Mouse (Mus musculus): ENCODE measurements around the gene Slc22a3.

The Slc22a3 gene

DNA sequence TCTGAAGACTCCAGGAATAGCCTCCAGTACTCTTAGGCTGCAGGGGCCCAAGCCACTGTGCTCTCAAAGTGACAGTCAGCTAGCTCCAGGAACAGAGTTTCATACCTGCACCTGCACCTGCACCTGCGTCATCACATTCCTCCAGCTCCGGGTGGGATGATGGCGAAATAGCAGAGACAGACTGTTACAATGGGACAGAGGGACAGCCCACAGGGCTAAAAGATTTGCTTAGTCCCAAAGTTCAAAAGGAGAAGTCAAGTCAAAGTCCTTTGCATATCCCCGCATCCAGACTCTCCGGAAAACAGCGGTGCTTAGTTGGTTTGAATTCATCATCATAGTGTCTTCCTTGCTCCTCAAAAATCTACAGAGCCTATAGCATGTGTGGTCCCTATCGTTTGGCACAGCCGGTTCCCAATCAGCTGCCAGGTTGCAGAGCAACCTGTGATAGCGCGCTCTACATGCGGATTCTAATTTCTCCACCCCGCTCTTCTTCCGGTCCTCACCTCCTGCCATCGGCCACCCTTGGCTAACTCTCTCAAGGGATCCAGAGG is at the start of gene Slc22a3:
Gene Slc22a3 (minus strand): TSS at position 51 of the 551 bp plus-strand sequence.
- ATAC-seq (ENCODE audit: insufficient number of reproducible peaks, low FRiP score, low TSS enrichment): no peak

DNA sequence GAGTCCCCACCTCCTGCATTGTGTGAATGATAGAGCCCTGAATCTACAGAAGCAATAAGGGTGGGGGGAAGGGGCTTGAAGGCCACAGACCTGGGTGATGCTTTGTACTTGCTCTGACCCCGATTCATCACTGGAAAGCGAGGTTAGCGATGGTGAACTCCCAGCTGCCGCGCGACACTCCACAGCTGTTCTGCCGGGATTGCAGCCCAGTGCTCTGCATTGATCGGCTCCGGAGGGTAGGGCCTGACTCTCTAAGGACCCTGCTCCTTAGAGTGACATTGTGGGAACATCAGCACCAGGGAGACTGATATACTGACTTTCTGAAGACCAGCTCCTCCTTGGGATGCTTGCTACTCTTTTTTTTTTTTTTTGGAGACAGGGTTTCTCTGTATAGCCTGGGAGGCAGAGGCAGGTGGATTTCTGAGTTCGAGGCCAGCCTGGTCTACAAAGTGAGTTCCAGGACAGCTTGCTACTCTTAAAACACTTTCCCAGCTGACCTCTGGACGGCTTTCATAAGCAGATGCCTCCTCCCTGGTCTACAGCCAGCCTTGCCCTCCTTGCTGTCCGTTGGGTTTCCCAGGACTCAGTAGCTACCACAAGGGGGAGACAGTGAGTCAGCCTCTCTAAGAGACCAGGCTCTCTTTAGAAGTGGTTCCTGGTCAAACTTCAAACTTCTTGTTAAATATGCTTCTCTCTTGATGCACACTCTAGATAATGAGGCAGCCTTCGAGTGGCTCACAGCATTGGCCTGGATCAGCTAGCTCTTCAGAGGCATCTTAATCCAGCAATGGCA is 27.0 kb upstream of the Slc22a3 start:
- 0 out of 2 replicates have a peak, but pooled peaks have one; percentile 61 for ATAC-seq (ENCODE audit: insufficient number of reproducible peaks, low FRiP score, low TSS enrichment)

DNA sequence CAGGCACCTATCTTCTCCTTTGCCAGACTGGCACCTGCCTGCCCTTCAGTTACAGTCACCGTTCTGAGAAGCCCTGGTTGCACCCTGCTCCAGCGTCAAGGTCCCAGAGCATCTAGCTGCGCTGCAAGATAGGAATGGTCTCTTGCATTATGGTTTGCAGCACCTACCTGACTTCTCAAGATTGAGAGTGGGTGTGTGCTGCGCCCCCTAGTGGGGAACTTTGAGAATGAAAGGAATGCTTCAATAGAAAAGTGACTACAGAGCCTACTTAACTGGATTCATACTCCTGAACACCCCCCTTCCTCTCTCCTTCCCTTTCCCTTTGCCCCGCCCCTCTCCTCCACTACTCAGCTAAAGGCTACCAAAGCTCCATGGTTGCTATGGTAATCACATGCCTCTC is 24.6 kb upstream of the Slc22a3 start:
- no peak for ATAC-seq (ENCODE audit: insufficient number of reproducible peaks, low FRiP score, low TSS enrichment)

DNA sequence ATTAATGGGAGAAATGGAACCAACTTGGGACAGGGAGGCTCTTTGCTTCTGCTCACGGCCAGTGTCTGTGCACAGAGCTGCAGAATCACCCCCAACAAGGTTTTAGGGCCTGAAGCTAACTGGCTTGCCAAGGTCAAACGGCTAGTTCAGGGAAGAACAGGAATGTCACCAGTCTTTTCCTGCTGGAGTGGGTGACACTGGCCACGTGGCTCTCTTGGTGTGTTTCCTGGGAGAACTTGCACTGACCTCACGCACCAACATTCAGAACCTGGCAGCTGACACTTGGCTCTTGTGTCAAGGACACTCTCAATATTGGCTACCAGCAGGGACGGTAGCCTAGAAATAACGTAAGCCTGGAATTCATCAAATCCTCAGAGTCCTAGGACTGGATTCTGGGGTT is 22.6 kb upstream of the Slc22a3 start:
- ATAC-seq (ENCODE audit: insufficient number of reproducible peaks, low FRiP score, low TSS enrichment): no peak

DNA sequence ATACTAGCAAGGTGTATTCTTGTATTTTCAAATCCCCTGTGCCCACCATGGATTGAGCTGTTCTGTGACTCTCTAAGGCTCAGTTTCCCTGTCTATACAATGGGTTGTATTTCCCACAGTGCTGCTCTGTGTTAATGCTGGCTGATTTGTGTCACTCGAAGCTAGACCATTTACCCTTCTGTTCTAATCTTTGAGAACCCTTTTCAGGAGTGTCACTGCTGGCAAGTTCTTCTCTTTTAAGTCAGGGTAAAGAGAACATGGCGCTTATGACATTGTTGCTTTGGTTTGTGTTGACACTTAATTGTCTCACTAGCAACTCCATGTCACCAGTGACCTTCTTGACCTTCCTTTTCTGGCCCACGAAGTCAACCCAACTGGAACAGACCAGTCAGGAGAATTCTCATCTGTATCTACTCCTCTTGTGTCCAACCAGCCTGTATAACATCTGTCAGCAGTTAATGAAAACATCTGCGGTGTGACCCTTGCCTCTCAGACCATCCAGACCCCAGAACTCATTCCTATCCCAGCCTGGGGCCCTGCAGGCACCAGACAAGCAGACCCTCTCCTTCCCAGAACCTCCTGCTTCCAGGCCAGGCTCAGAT is 22.0 kb upstream of the Slc22a3 start:
- ATAC-seq (ENCODE audit: insufficient number of reproducible peaks, low FRiP score, low TSS enrichment): no peak

DNA sequence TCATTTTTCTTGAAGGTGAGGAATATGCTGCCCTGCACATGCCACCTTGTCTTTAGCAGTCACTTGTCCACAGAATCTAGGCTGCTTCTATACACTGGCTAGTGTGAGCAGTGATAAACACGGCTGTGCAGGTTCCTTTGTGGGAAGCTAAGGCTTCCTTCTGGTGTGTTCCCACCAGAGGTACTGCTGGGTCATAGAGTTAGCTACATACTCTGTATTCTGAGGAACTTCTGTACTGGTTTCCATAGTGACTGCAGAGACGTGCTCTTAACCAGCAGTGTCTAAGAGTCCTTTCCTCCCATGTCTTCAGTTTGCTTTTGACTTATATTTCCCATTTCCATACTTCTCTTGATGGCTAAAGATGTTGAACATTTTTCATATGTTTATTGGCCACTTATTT is 11.6 kb upstream of the Slc22a3 start:
- ATAC-seq (ENCODE audit: insufficient number of reproducible peaks, low FRiP score, low TSS enrichment): no peak

DNA sequence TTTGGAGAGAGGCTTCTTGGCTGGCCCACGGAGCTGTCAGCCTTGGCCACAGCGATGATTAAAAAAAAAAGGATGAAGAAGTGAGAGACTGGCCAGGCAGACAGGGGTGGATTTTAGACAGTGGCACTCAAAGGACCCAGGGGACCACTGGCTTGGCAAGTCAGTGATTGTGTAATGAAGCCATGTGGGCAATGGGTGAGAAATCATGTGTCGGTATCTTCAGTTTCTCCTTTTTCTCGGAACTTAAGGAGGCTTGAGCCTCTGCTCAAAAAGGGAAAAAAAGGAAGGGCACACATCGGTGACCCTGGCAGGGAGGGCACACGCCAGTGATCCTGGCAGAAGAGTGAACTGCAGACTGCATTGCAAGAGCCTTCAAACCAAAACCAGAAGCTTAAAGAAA is 10.7 kb upstream of the Slc22a3 start:
- no peak for ATAC-seq (ENCODE audit: insufficient number of reproducible peaks, low FRiP score, low TSS enrichment)

DNA sequence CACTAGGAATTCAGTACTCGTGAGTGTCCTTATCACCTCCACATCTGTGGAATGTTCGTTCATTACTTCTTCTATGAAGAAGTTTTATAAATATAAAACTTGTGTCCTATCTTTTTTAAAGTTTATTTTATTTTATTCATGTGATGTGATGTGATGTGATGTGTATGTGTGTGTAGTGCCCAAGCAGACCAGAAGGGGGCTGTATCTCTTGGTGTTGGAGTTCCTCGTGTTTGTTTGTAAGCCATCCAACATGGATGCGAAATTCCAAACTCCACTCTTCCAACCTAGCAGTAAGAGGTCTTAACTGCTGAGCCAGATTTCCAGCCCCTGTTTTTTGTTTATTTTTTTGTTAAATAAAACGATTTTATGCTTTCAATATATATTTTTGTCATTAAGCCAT is 6.5 kb upstream of the Slc22a3 start:
- no peak for ATAC-seq (ENCODE audit: insufficient number of reproducible peaks, low FRiP score, low TSS enrichment)

DNA sequence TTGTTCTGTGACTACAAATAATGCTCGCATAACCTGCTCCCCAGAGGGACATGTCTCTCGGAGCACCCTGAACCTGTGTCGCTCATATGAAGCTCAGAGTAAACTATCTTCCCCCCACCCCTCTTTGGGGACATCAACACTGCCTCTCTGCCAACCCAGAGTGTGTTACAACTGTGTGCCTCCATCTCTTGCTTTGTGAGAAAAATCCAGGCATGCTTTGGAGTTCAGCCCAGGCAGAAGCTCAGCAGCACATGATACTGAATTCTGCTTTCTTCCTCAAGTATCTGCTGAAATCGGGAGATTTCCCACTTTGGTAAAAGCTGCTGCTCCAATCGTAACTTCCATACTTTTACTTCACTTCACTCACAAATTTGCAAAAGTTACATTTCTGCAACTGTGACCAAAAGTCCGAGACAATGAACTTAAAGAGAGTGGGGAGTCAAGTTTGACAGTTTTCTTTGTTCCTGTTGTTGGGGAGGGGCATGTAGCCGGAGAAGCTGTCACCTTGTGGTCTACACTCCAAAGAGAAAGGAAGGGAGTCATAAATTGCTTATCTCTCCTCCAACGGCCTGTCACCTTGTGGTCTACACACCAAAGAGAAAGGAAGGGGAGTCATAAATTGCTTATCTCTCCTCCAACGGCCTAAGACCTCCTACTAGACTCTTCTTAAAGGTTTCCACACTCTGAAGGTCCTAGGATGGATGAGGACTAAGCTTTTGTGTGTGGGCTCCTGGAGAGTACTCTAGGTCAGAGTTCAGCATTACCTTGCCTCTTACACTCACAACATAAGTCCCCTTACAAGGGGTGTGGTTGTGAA is 5.8 kb upstream of the Slc22a3 start:
- ATAC-seq (ENCODE audit: insufficient number of reproducible peaks, low FRiP score, low TSS enrichment): no peak

DNA sequence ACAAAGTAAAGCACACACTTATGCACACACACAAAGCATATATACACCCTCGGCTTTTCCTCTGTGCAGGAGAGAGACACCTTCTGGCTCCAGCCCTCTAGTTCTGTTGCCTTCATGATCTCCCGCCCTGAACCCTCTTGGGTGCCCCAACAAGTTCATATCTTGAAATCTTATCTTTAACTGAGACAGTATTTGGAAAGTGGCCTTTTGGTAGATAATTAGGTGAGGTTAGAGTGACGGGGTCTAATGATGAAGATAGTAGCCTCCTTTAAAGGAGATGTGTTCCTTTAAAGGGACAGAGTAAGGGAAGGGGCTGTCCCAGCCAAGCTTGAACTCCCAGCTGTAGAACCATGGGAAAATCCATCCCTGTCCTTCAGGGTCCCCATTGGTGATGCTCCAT is 3.7 kb upstream of the Slc22a3 start:
- no peak for ATAC-seq (ENCODE audit: insufficient number of reproducible peaks, low FRiP score, low TSS enrichment)

DNA sequence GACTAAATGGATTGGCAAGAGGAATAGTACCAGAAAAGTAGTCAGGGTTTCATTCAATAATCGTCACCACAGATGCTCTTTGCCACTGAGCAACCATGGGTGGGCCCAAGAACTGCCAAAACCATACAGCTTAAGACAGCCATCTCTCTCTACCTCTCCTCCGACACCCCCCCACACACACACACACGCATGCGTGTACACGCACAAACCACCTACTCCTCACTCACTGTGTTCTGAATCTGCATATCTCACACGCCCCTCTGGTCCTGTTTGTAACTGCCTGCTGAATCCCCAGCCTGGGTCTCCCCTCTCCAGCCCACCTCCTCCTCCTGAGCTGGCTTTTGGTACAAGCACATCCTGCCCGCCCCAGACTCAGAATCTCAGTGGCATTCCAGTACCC is 872 bp upstream of the Slc22a3 start:
- ATAC-seq (ENCODE audit: insufficient number of reproducible peaks, low FRiP score, low TSS enrichment): no peak

DNA sequence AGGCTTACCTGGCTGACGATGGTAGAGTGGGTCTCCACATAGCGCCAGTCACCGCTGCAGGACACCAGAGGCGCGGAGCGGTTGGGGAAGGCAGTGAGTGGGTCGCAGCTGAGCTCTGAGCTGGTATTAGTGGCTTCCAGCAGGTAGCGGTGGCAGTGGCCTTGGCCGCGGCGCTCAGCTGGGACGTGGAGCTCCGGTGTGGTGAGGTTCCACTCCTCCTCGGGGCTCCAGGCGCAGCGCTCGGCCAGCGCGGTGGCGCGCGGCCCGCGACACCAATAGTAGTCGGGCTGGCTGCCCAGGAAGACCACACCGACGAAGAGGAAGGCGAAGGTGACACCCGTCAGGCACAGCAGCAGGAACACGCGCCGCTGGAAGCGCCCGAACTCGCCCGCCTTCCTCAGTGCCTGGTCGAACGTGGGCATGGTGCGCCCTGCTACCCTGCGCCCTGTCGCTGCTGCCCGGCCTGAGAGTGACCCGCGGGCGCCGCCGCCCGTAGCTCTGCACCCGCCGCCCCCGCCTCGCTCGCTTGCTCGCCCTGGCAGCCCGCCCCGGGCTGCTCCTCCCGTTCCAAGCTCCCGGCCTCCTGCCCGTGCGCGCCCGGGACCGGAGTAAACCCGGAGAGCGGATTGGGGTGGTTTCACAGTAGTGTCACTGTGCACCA is 471 bp downstream of the Slc22a3 start:
- no peak for ATAC-seq (ENCODE audit: insufficient number of reproducible peaks, low FRiP score, low TSS enrichment)

DNA sequence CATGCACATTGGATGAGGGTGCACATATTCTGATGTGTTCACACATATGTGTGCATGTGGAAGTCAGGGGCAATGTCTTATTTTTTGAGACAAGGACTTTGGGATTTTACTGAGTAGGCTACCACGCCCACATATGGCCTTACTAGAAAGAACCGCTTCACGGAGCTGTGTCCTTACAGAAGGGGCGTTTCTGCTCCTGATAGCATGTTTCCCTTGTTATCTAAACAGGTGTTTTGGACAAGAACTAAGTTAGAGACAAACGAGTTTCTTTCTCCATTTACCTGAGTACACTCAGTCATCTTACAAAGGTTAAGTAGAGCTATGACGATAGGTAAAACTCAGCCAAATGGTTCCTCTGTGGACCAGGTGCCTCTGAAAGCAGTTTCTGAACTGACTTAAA is 1.8 kb downstream of the Slc22a3 start:
- ATAC-seq (ENCODE audit: insufficient number of reproducible peaks, low FRiP score, low TSS enrichment): no peak

DNA sequence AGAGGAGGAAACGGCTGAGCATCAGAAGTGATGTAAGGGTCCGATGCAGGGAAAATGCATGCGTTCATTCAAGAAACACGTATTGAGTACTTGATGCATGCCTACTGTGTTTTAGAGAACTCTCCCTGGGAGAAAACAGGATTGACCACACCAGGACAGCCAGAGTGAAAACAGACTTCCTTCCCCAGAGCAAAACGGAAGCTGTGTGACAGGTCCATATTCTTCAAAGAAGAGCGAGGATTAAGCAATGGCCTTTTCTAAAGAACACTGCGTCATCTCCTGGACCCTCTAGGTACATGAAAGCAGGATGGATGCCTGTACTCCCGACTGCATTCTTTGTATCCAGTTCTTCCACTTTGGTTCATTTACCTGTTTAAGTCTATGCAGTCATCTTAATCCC is 8.1 kb downstream of the Slc22a3 start:
- ATAC-seq (ENCODE audit: insufficient number of reproducible peaks, low FRiP score, low TSS enrichment): no peak

DNA sequence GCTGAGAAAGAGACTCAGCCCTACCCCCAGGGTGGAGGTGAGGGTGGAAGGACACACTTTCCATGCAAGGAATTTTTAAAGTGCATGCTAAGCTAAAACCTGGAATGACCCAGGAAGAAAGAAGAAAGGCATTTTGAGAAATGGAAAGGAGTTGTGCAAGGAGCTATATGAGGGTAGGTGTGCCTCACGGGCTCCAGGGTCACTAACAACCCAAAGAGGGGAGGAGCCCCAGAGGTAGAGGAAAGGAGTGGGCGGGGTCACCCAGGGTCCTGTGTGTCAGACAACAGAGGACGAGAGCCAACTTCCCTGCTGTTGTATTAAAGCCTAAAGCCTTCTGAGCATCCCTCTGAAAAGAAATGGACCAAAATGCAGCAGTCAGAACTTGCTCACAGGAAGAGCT is 11.9 kb downstream of the Slc22a3 start:
- ATAC-seq (ENCODE audit: insufficient number of reproducible peaks, low FRiP score, low TSS enrichment): no peak

DNA sequence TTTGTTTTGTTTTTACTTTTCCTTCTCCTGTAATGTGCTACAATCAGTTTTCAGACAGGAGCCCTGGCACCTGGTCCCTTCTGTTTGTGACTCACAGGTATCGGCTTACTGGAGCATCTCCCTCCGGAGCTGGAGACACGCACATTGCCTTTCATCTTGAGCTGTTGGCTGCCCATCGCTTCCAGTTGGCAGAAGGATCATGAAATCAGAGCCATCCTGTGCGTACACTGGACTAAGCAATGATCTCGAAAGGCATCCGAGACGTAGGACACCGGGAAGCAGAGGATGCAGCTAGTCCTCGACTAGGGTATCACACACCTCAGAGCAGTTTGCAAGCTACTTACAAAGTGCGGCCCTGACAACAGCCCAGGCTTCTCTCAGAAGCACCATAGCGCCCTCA is 15.9 kb downstream of the Slc22a3 start:
- ATAC-seq (ENCODE audit: insufficient number of reproducible peaks, low FRiP score, low TSS enrichment): no peak

DNA sequence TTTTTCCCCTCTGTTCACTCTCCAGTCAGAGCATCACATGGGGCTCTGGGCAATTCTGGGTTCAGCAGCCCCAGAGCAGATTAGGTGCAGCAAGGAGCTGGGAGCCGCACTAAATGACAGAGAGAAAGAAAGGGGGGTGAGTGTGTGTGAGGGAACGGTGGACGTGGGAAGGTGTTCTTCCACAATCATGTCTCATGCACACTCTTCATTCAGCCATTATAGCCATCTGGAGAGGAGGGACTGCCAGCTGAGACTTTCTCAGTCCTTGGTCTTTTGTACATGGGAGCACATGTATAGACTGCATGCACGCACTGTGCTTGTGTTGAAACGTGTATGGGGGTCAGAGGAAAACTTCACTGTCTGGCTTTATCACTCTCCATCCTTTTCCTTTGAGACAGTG is 17.6 kb downstream of the Slc22a3 start:
- ATAC-seq (ENCODE audit: insufficient number of reproducible peaks, low FRiP score, low TSS enrichment): no peak

DNA sequence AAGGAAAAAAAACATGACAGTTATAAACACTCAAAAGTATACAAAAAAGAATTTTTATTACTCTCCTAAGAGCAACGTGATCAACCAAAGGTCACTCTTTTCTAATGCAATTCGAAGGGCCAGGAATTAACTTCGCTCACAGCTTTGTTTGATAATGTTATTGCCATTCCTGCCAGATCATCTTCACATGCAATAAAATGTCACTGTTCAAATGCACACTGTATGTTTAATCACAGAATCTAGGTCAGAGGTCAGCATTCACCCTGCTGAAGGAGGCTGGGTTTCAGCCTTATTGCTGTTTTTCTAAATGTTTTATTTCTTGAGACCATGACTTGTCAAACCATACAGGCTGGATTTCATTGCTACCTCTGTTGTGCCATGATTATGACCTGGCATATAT is 21.8 kb downstream of the Slc22a3 start:
- ATAC-seq (ENCODE audit: insufficient number of reproducible peaks, low FRiP score, low TSS enrichment): no peak

DNA sequence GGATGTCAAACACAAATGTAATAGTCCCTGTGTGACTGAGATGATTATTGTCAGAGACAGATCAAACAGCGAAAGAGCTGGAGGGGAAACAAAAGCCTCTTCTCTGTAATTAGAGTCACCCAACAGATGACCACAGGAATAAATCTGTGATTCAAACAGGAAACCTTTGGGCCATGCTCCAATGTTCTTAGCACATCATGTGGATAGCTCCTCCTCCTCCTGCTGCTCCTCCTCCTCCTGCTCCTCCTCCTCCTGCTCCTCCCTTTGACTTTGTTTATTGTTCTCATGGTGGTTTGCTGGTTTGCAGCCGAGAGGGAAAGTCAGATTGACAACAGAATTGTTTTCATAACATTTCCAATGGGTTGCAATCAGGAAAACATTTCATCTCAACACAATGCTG is 28.1 kb downstream of the Slc22a3 start:
- no peak for ATAC-seq (ENCODE audit: insufficient number of reproducible peaks, low FRiP score, low TSS enrichment)

DNA sequence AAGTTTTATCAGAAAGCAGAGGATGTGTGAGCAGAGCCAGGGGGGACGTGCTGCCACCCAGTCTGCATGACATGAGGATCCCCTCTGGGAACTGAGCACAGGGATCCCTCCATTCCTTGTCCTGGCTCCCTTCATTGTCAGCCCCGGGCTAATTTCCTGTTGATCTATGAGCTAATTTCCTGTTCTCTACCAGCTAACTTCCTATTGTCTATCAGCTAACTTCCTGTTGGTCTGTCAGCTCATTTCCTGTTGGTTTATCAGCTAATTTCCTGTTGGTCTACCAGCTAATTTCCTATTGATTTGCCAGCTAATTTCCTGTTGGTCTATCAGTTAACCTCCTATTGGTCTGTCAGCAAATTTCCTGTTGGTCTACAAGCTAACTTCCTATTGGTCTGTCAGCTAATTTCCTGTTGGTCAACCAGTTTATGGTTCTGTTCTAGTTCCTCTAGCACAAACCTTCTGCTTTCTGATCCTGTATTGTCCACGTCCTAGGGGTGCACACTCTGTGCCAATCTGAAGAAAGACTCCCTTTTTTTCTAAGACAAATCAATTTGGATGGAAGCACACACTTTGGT is 32.9 kb downstream of the Slc22a3 start:
- ATAC-seq (ENCODE audit: insufficient number of reproducible peaks, low FRiP score, low TSS enrichment): no peak
